Mouse (Mus musculus): Measurements from ENCODE around the gene Cacnb4.

DNA sequence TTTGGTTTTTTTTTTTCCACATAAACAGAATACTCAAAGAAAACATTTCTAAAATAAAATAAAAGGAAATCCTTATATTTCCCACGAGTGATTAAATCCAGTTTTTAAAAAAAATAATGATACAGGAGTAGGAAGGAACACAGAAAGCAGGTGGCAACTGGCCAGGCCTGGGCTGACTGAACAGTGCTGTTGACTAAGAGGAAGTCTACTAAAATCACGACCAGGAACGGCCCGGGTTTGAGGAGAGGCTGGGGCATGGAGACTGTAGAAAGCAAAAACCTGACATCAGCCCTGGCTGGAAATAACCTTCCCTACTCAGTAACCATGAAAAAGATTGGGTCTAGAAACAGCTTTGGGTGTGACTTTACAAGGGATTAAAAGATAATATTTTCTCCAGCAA lies 48.4 kb downstream of the Cacnb4 start:
- no peak for TF ChIP-seq CTCF (conservative IDR thresholded peaks at IDR 0.05; ENCODE audit: low read length)
- TF ChIP-seq NANOG (IDR thresholded peaks at IDR 0.05; ENCODE audit: borderline replicate concordance, low read length): no peak
